In genomic region chrX:166316552-166317375, GRCm38 (mm10) we compare ENCODE assay signal across 9 mouse cellular contexts.
A peak's percentile ranks its signal among the peaks of the same experiment; 100 is the strongest.
DNase-seq lines count a peak whose midpoint lies in the region; ATAC-seq and TF ChIP-seq lines count a peak whose summit lies in the region.
"Had no signal": no experiment of that assay in that cellular context is flagged by ENCODE, and none has a peak within 500 bp of the region (broad histone marks: within the 10 kb centered on the region; RNA-seq: fewer than 3 reads in every experiment).

No protein-coding gene starts in this region.

- H3K9me3 ChIP-seq in neural tube, embryonic 13.5 days, result no peaks in the 10 kb centered on the region
- H3K9me3 ChIP-seq: heart, embryonic 15.5 days had no signal

- H3K9ac ChIP-seq in neural tube, embryonic 13.5 days, result no peak overlapping the region
- H3K9ac ChIP-seq: heart, embryonic 15.5 days; lung, embryonic 14.5 days had no signal

- H3K27me3 ChIP-seq in neural tube, embryonic 13.5 days, result peaks cover 29% of the 10 kb centered on the region
- H3K27me3 ChIP-seq: heart, embryonic 15.5 days had no signal

- no peak for TF ChIP-seq CTCF in layer of hippocampus, adult 2 months (conservative IDR thresholded peaks at IDR 0.05)

- peaks cover 23% of the 10 kb centered on the region for H3K4me1 ChIP-seq in neural tube, embryonic 13.5 days (replicated peaks)
- H3K4me1 ChIP-seq: heart, embryonic 15.5 days had no signal

- 0 out of 2 replicates have a peak, but pooled peaks have one; percentile 61 for ATAC-seq in neural tube, embryonic 13.5 days (ENCODE audit: low read depth)

- WGBS in neural tube, embryonic 13.5 days, result 39% methylated on average over 7 of the region's 7 CpGs

- H3K4me2 ChIP-seq in neural tube, embryonic 13.5 days, result no peak overlapping the region
- H3K4me2 ChIP-seq: heart, embryonic 15.5 days; lung, embryonic 14.5 days had no signal

- no peak overlapping the region for H3K4me3 ChIP-seq in layer of hippocampus, adult 2 months
- no peak overlapping the region for H3K4me3 ChIP-seq in neural tube, embryonic 13.5 days
- H3K4me3 ChIP-seq: heart, embryonic 15.5 days had no signal

- DNase-seq in CD4-positive, CD25-positive, alpha-beta regulatory T cell, adult 2 months (ENCODE audit: low read depth, low spot score), result peak; percentile 57
- DNase-seq in brain, adult 2 months (ENCODE audit: low read depth, low spot score), result peak; percentile 82
- DNase-seq in layer of hippocampus, adult 2 months (ENCODE audit: low spot score in 2 of 2), result peak; percentile 36 to 53
- no peak for DNase-seq in heart, adult 8-10 months (ENCODE audit: low spot score)
- DNase-seq in adipocyte (ENCODE audit: low spot score), result no peak
- DNase-seq in lung, adult 18-20 months, result no peak
- DNase-seq: lung, embryonic 14.5 days had no signal

- H3K27ac ChIP-seq in layer of hippocampus, adult 2 months, result peak overlapping the region; percentile 82
- H3K27ac ChIP-seq in neural tube, embryonic 13.5 days (replicated peaks), result peak overlapping the region; percentile 65
- H3K27ac ChIP-seq: heart, embryonic 15.5 days had no signal

- no peaks in the 10 kb centered on the region for H3K36me3 ChIP-seq in neural tube, embryonic 13.5 days
- H3K36me3 ChIP-seq: heart, embryonic 15.5 days had no signal

Comparison
In these comparisons a context has a peak if more than half of its experiments do, and no peak if none do; other contexts are left out.
1. DNase-seq: peak in CD4-positive, CD25-positive, alpha-beta regulatory T cell, adult 2 months (single experiment), brain, adult 2 months (single experiment) and layer of hippocampus, adult 2 months (2 of 2); none in heart, adult 8-10 months (single experiment), adipocyte (single experiment) and lung, adult 18-20 months (0 of 2).